Mouse (Mus musculus) forebrain, embryonic 12.5 days (tissue): ENCODE data around the gene Pex5l. TPM values are rescaled to one million over a fixed set of nuclear protein-coding genes. Genes with fewer than 3 reads are reported as not detected.

ENCODE experiments used
- ATAC-seq: fragments of 200-750 bp; cut with Nextera tagmentation; 2 replicates; pipeline ENCODE4 v1.8.0; 2017; ENCODE audit warnings: moderate TSS enrichment; ENCODE audit not compliant: low FRiP score
- H3K27ac ChIP-seq: fragments of 300-500 bp; sonication (generic); 2 replicates; pipeline ENCODE4 v1.5.1; 2016; ENCODE audit warnings: mild to moderate bottlenecking
- H3K27me3 ChIP-seq: fragments of 300-500 bp; sonication (generic); 2 replicates; pipeline ENCODE4 v1.6.1; 2016; ENCODE audit warnings: mild to moderate bottlenecking
- H3K36me3 ChIP-seq: fragments of 300-500 bp; sonication (generic); replicated peaks from 2 replicates; pipeline ENCODE4 v1.6.1; 2016; ENCODE audit warnings: mild to moderate bottlenecking
- H3K4me1 ChIP-seq: fragments of 300-500 bp; sonication (generic); 2 replicates; pipeline ENCODE4 v1.6.1; 2016
- H3K4me2 ChIP-seq: fragments of 300-500 bp; sonication (generic); 2 replicates; pipeline ENCODE4 v1.6.1; 2016; ENCODE audit warnings: mild to moderate bottlenecking, moderate library complexity
- H3K4me3 ChIP-seq: fragments of 300-500 bp; sonication (generic); replicated peaks from 2 replicates; pipeline ENCODE4 v1.5.1; 2016; ENCODE audit warnings: mild to moderate bottlenecking
- H3K9ac ChIP-seq: fragments of 300-500 bp; sonication (generic); 2 replicates; pipeline ENCODE4 v1.6.1; 2016; ENCODE audit warnings: mild to moderate bottlenecking
- H3K9me3 ChIP-seq: fragments of 300-500 bp; sonication (generic); 2 replicates; pipeline ENCODE4 v1.6.1; 2016
- WGBS: fragments of 180-500 bp; shearing (Covaris S2); methylation state at CpG from one replicate; pipeline ENCODE4 v1.1.7; 2016; 5-methylcytosine and 5-hydroxymethylcytosine counted together
- polyA plus RNA-seq: library from polyadenylated mRNA; unstranded; fragments of >200 nt; fragmentation: Nextera tagmentation; extraction: Ambion mirVana; gene quantifications from 2 replicates; pipeline ENCODE4 v1.2.1, GENCODE M21; 2016

Pex5l gene
- polyA plus RNA-seq, 1 experiment from 2014 or later: 1.5 TPM

- H3K36me3 ChIP-seq: peaks cover 13% of the 10 kb centered on the region; the same call in 1 of the 2 replicates
- no peaks in the 10 kb centered on the region for H3K9me3 ChIP-seq
- ATAC-seq: peak; percentile 62; the same call in 1 of the 2 replicates
- WGBS: 25% methylated on average over 8 of the region's 8 CpGs
- no peak overlapping the region for H3K4me3 ChIP-seq
- H3K27ac ChIP-seq: peak overlapping the region; percentile 70
- H3K9ac ChIP-seq: no peak overlapping the region
- no peaks in the 10 kb centered on the region for H3K27me3 ChIP-seq
- peaks cover 22% of the 10 kb centered on the region; the same call in 1 of the 2 replicates for H3K4me1 ChIP-seq
- no peak overlapping the region for H3K4me2 ChIP-seq
Measured at GRCm38 (mm10) chr3:32905850-32906779, 236.9 kb downstream of the Pex5l start.

- H3K27ac ChIP-seq: no peak overlapping the region
- ATAC-seq: no peak
Measured at GRCm38 (mm10) chr3:32904599-32904998, 238.4 kb downstream of the Pex5l start.

GRCm38 (mm10) chr3:32903462-32903861 is 239.6 kb downstream of the Pex5l start:
- H3K4me3 ChIP-seq: no peak overlapping the region

More at GRCm38 (mm10) chr3:32904599-32904998, 238.4 kb downstream of the Pex5l start:
- Histone ChIP-seq H3K4me1 (peaks cover 22% of the 10 kb centered on the region; the same call in 1 of the 2 replicates), H3K36me3 (peaks cover 13% of the 10 kb centered on the region; the same call in 1 of the 2 replicates), H3K9ac (no peak overlapping the region), H3K4me2 (no peak overlapping the region), H3K9me3 (no peaks in the 10 kb centered on the region), H3K4me3 (no peak overlapping the region), H3K27me3 (no peaks in the 10 kb centered on the region)
- 52% methylated on average over 1 of the region's 1 CpGs for WGBS

More at GRCm38 (mm10) chr3:32903462-32903861, 239.6 kb downstream of the Pex5l start:
- Histone ChIP-seq H3K36me3 (peaks cover 13% of the 10 kb centered on the region; the same call in 1 of the 2 replicates), H3K27me3 (no peaks in the 10 kb centered on the region), H3K9ac (no peak overlapping the region), H3K4me1 (peaks cover 22% of the 10 kb centered on the region; the same call in 1 of the 2 replicates), H3K27ac (no peak overlapping the region), H3K9me3 (no peaks in the 10 kb centered on the region), H3K4me2 (no peak overlapping the region)
- 41% methylated on average over 4 of the region's 4 CpGs for WGBS
- no peak for ATAC-seq
